Mouse (Mus musculus): Measurements from ENCODE around the gene Tnp2.

DNA sequence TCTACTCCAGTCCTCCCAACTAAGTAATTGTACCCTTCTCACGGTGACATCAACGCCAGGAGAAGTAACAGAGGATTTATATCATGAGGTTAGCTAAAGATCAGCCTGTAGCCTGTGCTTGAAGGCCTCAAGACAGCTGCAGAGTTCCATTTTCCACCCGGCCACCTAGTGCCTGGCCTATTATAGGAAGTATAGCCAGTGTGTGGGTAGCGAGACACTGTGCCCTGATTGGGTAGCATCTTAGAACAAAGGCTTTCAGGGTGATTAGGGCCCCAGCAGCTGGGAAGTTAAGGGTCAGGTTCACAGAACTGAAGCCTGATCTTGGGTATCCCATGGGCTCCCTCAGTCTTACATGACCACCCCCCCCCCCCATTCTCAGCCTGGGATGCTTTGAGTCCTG is 406 bp upstream of the Tnp2 start:
- TF ChIP-seq CTCF (IDR thresholded peaks at IDR 0.05; ENCODE audit: low read depth) (no peak), EP300 (optimal IDR thresholded peaks at IDR 0.05) (no peak)
